Mouse (Mus musculus) MEL (cell line): ENCODE measurements around the gene 5730596B20Rik. TPM values are rescaled to one million over a fixed set of nuclear protein-coding genes. Genes with fewer than 3 reads are reported as not detected.

Experiments used
- DNase-seq: peaks from one replicate; pipeline ENCODE4 v3.0.0; 2011; ENCODE audit warnings: low read depth, low spot score
- H3K27ac ChIP-seq: 2 replicates; pipeline ENCODE4 v1.5.1; 2012; ENCODE audit warnings: low read depth, mild to moderate bottlenecking, control low read depth, low read length, moderate library complexity; ENCODE audit not compliant: control insufficient read depth
- H3K27me3 ChIP-seq, 2 experiments: fragments of 150-350 bp in 1 of 2; sonication (generic) in 1 of 2; 2 replicates each; pipeline ENCODE4 v1.6.1; 2012; ENCODE audit warnings: low read length in 2 of 2, mild to moderate bottlenecking in 2 of 2, improper control_type of control experiment in 1 of 2, moderate library complexity in 1 of 2; ENCODE audit not compliant: insufficient read depth in 2 of 2, control insufficient read depth in 1 of 2
- H3K36me3 ChIP-seq, 2 experiments: 2 replicates each; pipeline ENCODE4 v1.6.1; 2012 to 2014; ENCODE audit warnings: low read length in 2 of 2, improper control_type of control experiment in 1 of 2, inconsistent platforms in 1 of 2, mild to moderate bottlenecking in 1 of 2; ENCODE audit not compliant: insufficient read depth in 2 of 2, control insufficient read depth in 1 of 2
- H3K4me1 ChIP-seq, 2 experiments: fragments of 150-350 bp in 1 of 2; sonication (generic) in 1 of 2; 2 replicates each; pipeline ENCODE4 v1.6.1; 2012; ENCODE audit warnings: low read length in 2 of 2, improper control_type of control experiment in 1 of 2, mild to moderate bottlenecking in 1 of 2; ENCODE audit not compliant: insufficient read depth in 2 of 2, control insufficient read depth in 1 of 2
- H3K4me3 ChIP-seq, 2 experiments: fragments of 150-350 bp in 1 of 2; sonication (generic) in 1 of 2; 2 replicates each; pipeline ENCODE4 v1.5.1; 2012; ENCODE audit warnings: low read depth in 2 of 2, low read length in 2 of 2, mild to moderate bottlenecking in 2 of 2, moderate library complexity in 2 of 2, control low read depth in 1 of 2, improper control_type of control experiment in 1 of 2; ENCODE audit not compliant: control insufficient read depth in 1 of 2, insufficient read depth in 1 of 2
- H3K79me2 ChIP-seq: 2 replicates; pipeline ENCODE4 v1.6.1; 2012; ENCODE audit warnings: mild to moderate bottlenecking, low read length, moderate library complexity; ENCODE audit not compliant: control insufficient read depth, poor library complexity, insufficient read depth
- H3K9ac ChIP-seq: 2 replicates; pipeline ENCODE4 v1.6.1; 2012; ENCODE audit warnings: low read depth, mild to moderate bottlenecking, control low read depth, low read length, moderate library complexity; ENCODE audit not compliant: control insufficient read depth, poor library complexity, severe bottlenecking
- H3K9me3 ChIP-seq: fragments of 150-350 bp; sonication (generic); replicated peaks from 2 replicates; pipeline ENCODE4 v1.6.1; 2012; ENCODE audit warnings: mild to moderate bottlenecking, low read length, improper control_type of control experiment, moderate library complexity; ENCODE audit not compliant: insufficient read depth
- BHLHE40 ChIP-seq: IDR thresholded peaks from 2 replicates; pipeline ENCODE4 v1.6.1; 2012; ENCODE audit warnings: low read depth, mild to moderate bottlenecking, inconsistent platforms, low read length, improper control_type of control experiment, borderline replicate concordance
- CHD1 ChIP-seq: IDR thresholded peaks from 2 replicates; pipeline ENCODE4 v1.6.1; 2012; ENCODE audit warnings: low read depth, mild to moderate bottlenecking, inconsistent platforms, low read length, improper control_type of control experiment
- CHD2 ChIP-seq: IDR thresholded peaks from 2 replicates; pipeline ENCODE4 v1.6.1; 2011; ENCODE audit warnings: low read length, improper control_type of control experiment
- E2F4 ChIP-seq: IDR thresholded peaks from 2 replicates; pipeline ENCODE4 v1.6.1; 2011; ENCODE audit warnings: low read depth, low read length, improper control_type of control experiment, borderline replicate concordance
- ELF1 ChIP-seq: IDR thresholded peaks from 2 replicates; pipeline ENCODE4 v1.6.1; 2014; ENCODE audit warnings: low read depth, mild to moderate bottlenecking, inconsistent platforms, low read length, improper control_type of control experiment, moderate library complexity
- EP300 ChIP-seq, 2 experiments: IDR thresholded peaks; 2 replicates each; pipeline ENCODE4 v1.6.1; 2011; ENCODE audit warnings: improper control_type of control experiment in 2 of 2, low read length in 2 of 2, low read depth in 1 of 2, mild to moderate bottlenecking in 1 of 2
- ETS1 ChIP-seq: IDR thresholded peaks from 2 replicates; pipeline ENCODE4 v1.6.1; 2012; ENCODE audit warnings: low read depth, mild to moderate bottlenecking, inconsistent platforms, low read length, improper control_type of control experiment, moderate library complexity
- GABPA ChIP-seq: IDR thresholded peaks from 2 replicates; pipeline ENCODE4 v1.6.1; 2012; ENCODE audit warnings: low read depth, mild to moderate bottlenecking, inconsistent platforms, low read length, improper control_type of control experiment, moderate library complexity
- GATA1 ChIP-seq: IDR thresholded peaks from 2 replicates; pipeline ENCODE4 v1.6.1; 2011; ENCODE audit warnings: low read depth, low read length, improper control_type of control experiment
- MAFK ChIP-seq: IDR thresholded peaks from 2 replicates; pipeline ENCODE4 v1.6.1; 2011; ENCODE audit warnings: low read depth, mild to moderate bottlenecking, low read length, improper control_type of control experiment, borderline replicate concordance
- MEF2A ChIP-seq: IDR thresholded peaks from 2 replicates; pipeline ENCODE4 v1.6.1; 2014; ENCODE audit warnings: low read depth, mild to moderate bottlenecking, inconsistent platforms, low read length, improper control_type of control experiment; ENCODE audit not compliant: poor library complexity, insufficient replicate concordance, severe bottlenecking; ENCODE audit errors: extremely low read depth
- MXI1 ChIP-seq: IDR thresholded peaks from 2 replicates; pipeline ENCODE4 v1.6.1; 2011; ENCODE audit warnings: mild to moderate bottlenecking, low read depth, low read length, improper control_type of control experiment
- MYC ChIP-seq: IDR thresholded peaks from 2 replicates; pipeline ENCODE4 v1.6.1; 2011; ENCODE audit warnings: low read depth, mild to moderate bottlenecking, low read length, improper control_type of control experiment, moderate library complexity
- NELFE ChIP-seq: IDR thresholded peaks from 2 replicates; pipeline ENCODE4 v1.6.1; 2011; ENCODE audit warnings: low read depth, low read length, improper control_type of control experiment
- NRF1 ChIP-seq: IDR thresholded peaks from 2 replicates; pipeline ENCODE4 v1.6.1; 2014; ENCODE audit warnings: low read depth, mild to moderate bottlenecking, inconsistent platforms, low read length, improper control_type of control experiment, moderate library complexity; ENCODE audit not compliant: poor library complexity, insufficient read depth, severe bottlenecking
- POLR2A ChIP-seq, 2 experiments: IDR thresholded peaks; 2 replicates each; pipeline ENCODE4 v1.6.1; 2011 to 2012; ENCODE audit warnings: low read length in 2 of 2, mild to moderate bottlenecking in 2 of 2, control low read depth in 1 of 2, improper control_type of control experiment in 1 of 2, low read depth in 1 of 2, moderate library complexity in 1 of 2; ENCODE audit not compliant: control insufficient read depth in 1 of 2, insufficient read depth in 1 of 2, poor library complexity in 1 of 2
- POLR2AphosphoS2 ChIP-seq: IDR thresholded peaks from 2 replicates; pipeline ENCODE4 v1.6.1; 2011; ENCODE audit warnings: low read length, improper control_type of control experiment
- POLR2AphosphoS5 ChIP-seq: IDR thresholded peaks from 2 replicates; pipeline ENCODE4 v1.6.1; 2012; ENCODE audit warnings: low read depth, borderline replicate concordance, mild to moderate bottlenecking, inconsistent platforms, low read length, moderate library complexity, mixed read lengths
- RCOR1 ChIP-seq: IDR thresholded peaks from 2 replicates; pipeline ENCODE4 v1.6.1; 2012; ENCODE audit warnings: low read depth, mild to moderate bottlenecking, inconsistent platforms, low read length, improper control_type of control experiment
- TAL1 ChIP-seq: IDR thresholded peaks from 2 replicates; pipeline ENCODE4 v1.6.1; 2012; ENCODE audit warnings: mild to moderate bottlenecking, inconsistent platforms, low read length, moderate library complexity, mixed read lengths
- TCF12 ChIP-seq: IDR thresholded peaks from 2 replicates; pipeline ENCODE4 v1.6.1; 2014; ENCODE audit warnings: low read depth, mild to moderate bottlenecking, inconsistent platforms, low read length, improper control_type of control experiment, moderate library complexity
- USF1 ChIP-seq: IDR thresholded peaks from 2 replicates; pipeline ENCODE4 v1.6.1; 2014; ENCODE audit warnings: low read depth, mild to moderate bottlenecking, inconsistent platforms, low read length, improper control_type of control experiment, moderate library complexity
- ZKSCAN1 ChIP-seq: IDR thresholded peaks from 2 replicates; pipeline ENCODE4 v1.6.1; 2012; ENCODE audit warnings: low read depth, mild to moderate bottlenecking, inconsistent platforms, low read length, improper control_type of control experiment, moderate library complexity
- ZMIZ1 ChIP-seq: IDR thresholded peaks from 2 replicates; pipeline ENCODE4 v1.6.1; 2012; ENCODE audit warnings: low read depth, mild to moderate bottlenecking, inconsistent platforms, low read length, improper control_type of control experiment, moderate library complexity
- ZNF384 ChIP-seq: IDR thresholded peaks from 2 replicates; pipeline ENCODE4 v1.6.1; 2012; ENCODE audit warnings: low read depth, mild to moderate bottlenecking, inconsistent platforms, low read length, improper control_type of control experiment
- polyA plus RNA-seq, 2 experiments: library from polyadenylated mRNA; stranded (reverse) in 1 of 2; unstranded in 1 of 2; fragments of >175 nt in 1 of 2; fragments of >200 nt in 1 of 2; gene quantifications; 2 replicates each; pipeline versions ENCODE4 v1.2.1 to v1.2.4; 2012; ENCODE audit warnings: low replicate concordance in 2 of 2, low read depth in 1 of 2; ENCODE audit not compliant: insufficient read length in 2 of 2, insufficient read depth in 1 of 2, missing spikeins in 1 of 2
- total RNA-seq: library from RNA; depleted of rRNA; stranded (reverse); fragments of 300-350 nt; gene quantifications from 2 replicates; pipeline ENCODE4 v1.2.3, GENCODE M21; 2012

Gene 5730596B20Rik
- total and polyA plus RNA-seq, 3 experiments: not detected

- H3K4me1 ChIP-seq: no peaks in the 10 kb centered on the region
- H3K4me3 ChIP-seq: no peak overlapping the region
- H3K9me3 ChIP-seq: no peaks in the 10 kb centered on the region
- no peaks in the 10 kb centered on the region for H3K79me2 ChIP-seq
- no peak for DNase-seq
- TF ChIP-seq POLR2AphosphoS5 (no peak), BHLHE40 (no peak), ZMIZ1 (no peak), MXI1 (no peak), NELFE (no peak), POLR2A (IDR thresholded peaks at IDR 0.05; ENCODE audit: control insufficient read depth in 1 of 2, insufficient read depth in 1 of 2, low read depth in 1 of 2, low read length in 2 of 2, poor library complexity in 1 of 2) (no peak), TCF12 (no peak), ETS1 (no peak), E2F4 (no peak), NRF1 (no peak), TAL1 (no peak)
- H3K27me3 ChIP-seq: no peaks in the 10 kb centered on the region
- H3K27ac ChIP-seq: no peak overlapping the region
- H3K36me3 ChIP-seq: no peaks in the 10 kb centered on the region
- no peak overlapping the region for H3K9ac ChIP-seq
Measured at GRCm38 (mm10) chr6:52173648-52174047, 3.6 kb upstream of the 5730596B20Rik start.

- no peak for TF ChIP-seq MYC
- TF ChIP-seq CHD2: no peak
- TF ChIP-seq POLR2AphosphoS5: no peak
- TF ChIP-seq POLR2AphosphoS2: no peak
- no peak for TF ChIP-seq MAFK
- no peak for TF ChIP-seq USF1
- no peak for TF ChIP-seq NELFE
- TF ChIP-seq RCOR1: no peak
- no peak for TF ChIP-seq ELF1
- no peak for TF ChIP-seq ZNF384
- TF ChIP-seq EP300 (IDR thresholded peaks at IDR 0.05; ENCODE audit: low read depth in 1 of 2, low read length in 2 of 2): no peak
- TF ChIP-seq GABPA: no peak
- TF ChIP-seq CHD1: no peak
- TF ChIP-seq GATA1: no peak
- TF ChIP-seq TAL1: no peak
- no peak for TF ChIP-seq MEF2A
- TF ChIP-seq ZKSCAN1: no peak
- TF ChIP-seq E2F4: no peak
- TF ChIP-seq, all 39 proteins: peak for 0
- Histone ChIP-seq H3K4me3 (no peak overlapping the region), H3K9me3 (no peaks in the 10 kb centered on the region), H3K27me3 (no peaks in the 10 kb centered on the region), H3K79me2 (no peaks in the 10 kb centered on the region), H3K36me3 (no peaks in the 10 kb centered on the region), H3K27ac (no peak overlapping the region), H3K4me1 (no peaks in the 10 kb centered on the region), H3K9ac (no peak overlapping the region)
- DNase-seq: no peak
Measured at GRCm38 (mm10) chr6:52174968-52175751, 2.1 kb upstream of the 5730596B20Rik start.
